Comparison of ENCODE assay signal across 7 mouse cellular contexts in genomic region chr10:127479131-127479530, GRCm38 (mm10). TPM values are rescaled to one million over a fixed set of nuclear protein-coding genes. Genes with fewer than 3 reads are reported as not detected.
DNase-seq lines count a peak whose midpoint lies in the region; ATAC-seq lines count a peak whose summit lies in the region.

No protein-coding gene starts in this region.

- no peak overlapping the region for H3K27ac ChIP-seq in hindbrain, embryonic 15.5 days (replicated peaks)
- H3K27ac ChIP-seq in hindbrain, embryonic 10.5 days: no peak overlapping the region

- H3K27me3 ChIP-seq in hindbrain, embryonic 15.5 days: no peaks in the 10 kb centered on the region
- H3K27me3 ChIP-seq in hindbrain, embryonic 10.5 days (ENCODE audit: insufficient read depth, poor library complexity, severe bottlenecking): no peaks in the 10 kb centered on the region

- no peak overlapping the region for H3K4me2 ChIP-seq in hindbrain, embryonic 15.5 days

- no peak overlapping the region for H3K4me3 ChIP-seq in hindbrain, embryonic 15.5 days
- no peak overlapping the region for H3K4me3 ChIP-seq in hindbrain, embryonic 10.5 days

- 94% methylated on average over 4 of the region's 4 CpGs for WGBS in hindbrain, embryonic 15.5 days
- WGBS in hindbrain, embryonic 10.5 days: 97% methylated on average over 4 of the region's 4 CpGs

- H3K9me3 ChIP-seq in hindbrain, embryonic 15.5 days: no peaks in the 10 kb centered on the region
- no peaks in the 10 kb centered on the region for H3K9me3 ChIP-seq in hindbrain, embryonic 10.5 days

- H3K4me1 ChIP-seq in hindbrain, embryonic 15.5 days (replicated peaks): no peaks in the 10 kb centered on the region
- H3K4me1 ChIP-seq in hindbrain, embryonic 10.5 days (replicated peaks): no peaks in the 10 kb centered on the region

- ATAC-seq in hindbrain, embryonic 15.5 days (ENCODE audit: low FRiP score, low read depth): peak; percentile 48; the same call in 1 of the 2 replicates

- H3K36me3 ChIP-seq in hindbrain, embryonic 15.5 days: peaks cover 25% of the 10 kb centered on the region
- H3K36me3 ChIP-seq in hindbrain, embryonic 10.5 days: peaks cover 77% of the 10 kb centered on the region

- H3K9ac ChIP-seq in hindbrain, embryonic 15.5 days: no peak overlapping the region

- no peak for DNase-seq in hindbrain, embryonic 10.5 days (ENCODE audit: low spot score)
- peak; percentile 30 for DNase-seq in thymus, postnatal 0 days (ENCODE audit: low spot score)
- no peak for DNase-seq in thymus, postnatal 25 days
- DNase-seq in embryo, embryonic 10 days (ENCODE audit: low spot score): peak; percentile 44
- no peak for DNase-seq in urinary bladder, postnatal 4 days (ENCODE audit: low spot score in 2 of 2)
- no peak for DNase-seq in testis, postnatal 10 days (ENCODE audit: low spot score)

RNA-seq across cellular contexts. Expression of gene Stac3, which starts 22.4 kb away (rescaled TPM):
- polyA plus RNA-seq in hindbrain, embryonic 15.5 days (2015; fragmentation: Nextera tagmentation; extraction: Ambion mirVana): 2.5 and 2.9 TPM in 2 replicates
- polyA plus RNA-seq in hindbrain, embryonic 10.5 days (2016; fragmentation: Nextera tagmentation; extraction: Ambion mirVana): 0.72 and 1.5 TPM in 2 replicates
- polyA plus RNA-seq in thymus, postnatal 0 days (2015; fragmentation: Nextera tagmentation; extraction: Ambion mirVana): 0.30 and 0.73 TPM in 2 replicates

RNA-seq across cellular contexts. Expression of gene Ndufa4l2, which starts 35.6 kb away (rescaled TPM):
- 20.7 and 24.4 TPM in 2 replicates for polyA plus RNA-seq in hindbrain, embryonic 15.5 days (2015; fragmentation: Nextera tagmentation; extraction: Ambion mirVana)
- 8.1 and 10.5 TPM in 2 replicates for polyA plus RNA-seq in hindbrain, embryonic 10.5 days (2016; fragmentation: Nextera tagmentation; extraction: Ambion mirVana)
- 10.4 and 13.2 TPM in 2 replicates for polyA plus RNA-seq in thymus, postnatal 0 days (2015; fragmentation: Nextera tagmentation; extraction: Ambion mirVana)

RNA-seq across cellular contexts. Expression of gene Shmt2, which starts 43.1 kb away (rescaled TPM):
- polyA plus RNA-seq in hindbrain, embryonic 15.5 days (2015; fragmentation: Nextera tagmentation; extraction: Ambion mirVana): 56.2 and 64.8 TPM in 2 replicates
- 103 and 118 TPM in 2 replicates for polyA plus RNA-seq in hindbrain, embryonic 10.5 days (2016; fragmentation: Nextera tagmentation; extraction: Ambion mirVana)
- polyA plus RNA-seq in thymus, postnatal 0 days (2015; fragmentation: Nextera tagmentation; extraction: Ambion mirVana): 102 and 118 TPM in 2 replicates

RNA-seq across cellular contexts. Expression of gene Nxph4, which starts 55.2 kb away (rescaled TPM):
- polyA plus RNA-seq in hindbrain, embryonic 15.5 days (2015; fragmentation: Nextera tagmentation; extraction: Ambion mirVana): 161 and 194 TPM in 2 replicates
- polyA plus RNA-seq in hindbrain, embryonic 10.5 days (2016; fragmentation: Nextera tagmentation; extraction: Ambion mirVana): 23.1 and 70.9 TPM in 2 replicates
- 0.19 and 0.23 TPM in 2 replicates for polyA plus RNA-seq in thymus, postnatal 0 days (2015; fragmentation: Nextera tagmentation; extraction: Ambion mirVana)

Comparison
In these comparisons a context has a peak if more than half of its experiments do, and no peak if none do; other contexts are left out.
1. DNase-seq: peak in thymus, postnatal 0 days (single experiment) and embryo, embryonic 10 days (single experiment); none in hindbrain, embryonic 10.5 days (single experiment), thymus, postnatal 25 days (single experiment), urinary bladder, postnatal 4 days (0 of 2) and testis, postnatal 10 days (single experiment).